9 mouse cellular contexts compared by ENCODE assay signal in the genomic region with DNA sequence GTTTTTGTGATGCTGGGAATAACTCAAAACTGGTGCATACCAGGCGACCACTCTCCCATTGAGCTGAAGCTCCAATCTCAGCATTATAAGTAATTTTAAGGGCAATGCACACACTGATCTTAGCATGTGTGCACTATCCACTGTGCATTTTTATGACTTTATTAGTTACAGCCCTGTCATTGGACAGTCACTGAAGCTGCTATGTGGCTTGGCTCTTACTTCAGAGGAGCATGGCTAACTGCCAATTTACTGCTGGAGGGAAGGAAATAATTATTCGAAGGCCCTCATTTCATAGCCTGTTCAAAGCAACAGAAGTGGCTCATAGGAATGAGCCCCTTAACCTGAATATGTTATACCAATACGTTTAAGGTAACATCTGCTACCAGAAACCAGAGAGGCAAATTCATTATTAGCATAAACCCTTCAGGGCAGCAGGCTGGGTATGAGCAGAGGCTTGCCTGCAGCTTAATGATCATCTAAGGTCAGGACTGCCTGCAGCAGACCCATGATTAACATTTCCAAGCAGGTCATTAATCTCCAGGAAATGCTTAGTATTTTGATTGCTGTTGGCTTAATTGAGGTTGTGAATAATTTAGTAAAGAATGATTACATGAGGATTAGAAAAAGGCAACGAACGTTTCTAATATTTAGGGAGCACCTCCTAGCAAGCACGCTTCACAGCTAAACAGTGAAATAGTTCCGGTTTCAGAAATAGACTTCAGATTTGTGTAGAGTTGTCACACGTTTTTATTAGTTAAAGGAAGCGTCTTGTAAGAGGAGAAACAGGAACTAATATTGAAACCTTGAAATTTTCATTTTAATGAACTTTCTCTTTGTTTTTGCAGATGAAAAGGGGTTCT. TPM values are rescaled to one million over a fixed set of nuclear protein-coding genes. Genes with fewer than 3 reads are reported as not detected.
A peak's percentile ranks its signal among the peaks of the same experiment; 100 is the strongest.
DNase-seq lines count a peak whose midpoint lies in the region; ATAC-seq lines count a peak whose summit lies in the region.
"Had no signal": no experiment of that assay in that cellular context is flagged by ENCODE, and none has a peak within 500 bp of the region (broad histone marks: within the 10 kb centered on the region; RNA-seq: fewer than 3 reads in every experiment).

No protein-coding gene starts in this region.

- no peaks in the 10 kb centered on the region for H3K4me1 ChIP-seq in hindbrain, embryonic 15.5 days (replicated peaks)

- H3K36me3 ChIP-seq in hindbrain, embryonic 15.5 days: 0 out of 2 replicates have a peak, but pooled peaks cover 4% of the 10 kb centered on the region

- no peak overlapping the region for H3K4me3 ChIP-seq in hindbrain, embryonic 15.5 days

- H3K4me2 ChIP-seq in hindbrain, embryonic 15.5 days: no peak overlapping the region

- 24% methylated on average over 9 of the region's 9 CpGs for whole genome bisulfite sequencing in hindbrain, embryonic 15.5 days

- H3K9ac ChIP-seq in hindbrain, embryonic 15.5 days: no peak overlapping the region

- H3K27ac ChIP-seq in hindbrain, embryonic 15.5 days (replicated peaks): peak overlapping the region; percentile 31; the same call in 1 of the 2 replicates

- peak; percentile 8 for DNase-seq in gastrocnemius, adult 18-20 months (ENCODE audit: low spot score)
- DNase-seq in gastrocnemius, postnatal 4 days (ENCODE audit: low spot score in 2 of 2): no peak
- DNase-seq in adipocyte (ENCODE audit: low spot score): peak; percentile 56
- peak; percentile 7 for DNase-seq in lung, postnatal 25 days (ENCODE audit: low spot score)
- no peak for DNase-seq in thymus, postnatal 4 days
- DNase-seq in frontal cortex, postnatal 14 days (ENCODE audit: low spot score in 2 of 2): no peak
- DNase-seq in T-cell, adult 2 months (ENCODE audit: low spot score): no peak

- ATAC-seq in hindbrain, embryonic 15.5 days (ENCODE audit: low FRiP score, low read depth): peak; percentile 93

- H3K27me3 ChIP-seq in hindbrain, embryonic 15.5 days: no peaks in the 10 kb centered on the region

- no peaks in the 10 kb centered on the region for H3K9me3 ChIP-seq in hindbrain, embryonic 15.5 days

RNA-seq across cellular contexts. Expression of gene Spata9, which starts 25.4 kb away (rescaled TPM):
- not detected for total RNA-seq in gastrocnemius, adult 18-20 months (2021)
- under 1 TPM in 1 of 2 experiments, not detected in 1; 0.56 TPM for total RNA-seq in gastrocnemius, postnatal 4 days (2021)
- polyA plus RNA-seq in hindbrain, embryonic 15.5 days (2015; fragmentation: Nextera tagmentation; extraction: Ambion mirVana): 2.2 and 2.6 TPM in 2 replicates
- total RNA-seq: ES-E14 had no signal

RNA-seq across cellular contexts. Expression of gene Rfesd, which starts 26.1 kb away (rescaled TPM):
- total RNA-seq in gastrocnemius, adult 18-20 months (2021): 10 to 100 TPM; 22.3 to 22.7 TPM
- total RNA-seq in gastrocnemius, postnatal 4 days (2021): 10 to 100 TPM; 10.1 to 13.3 TPM
- polyA plus RNA-seq in hindbrain, embryonic 15.5 days (2015; fragmentation: Nextera tagmentation; extraction: Ambion mirVana): 17.2 and 18.5 TPM in 2 replicates

RNA-seq across cellular contexts. Expression of gene Rhobtb3, which starts 48.7 kb away (rescaled TPM):
- 10 to 100 TPM; 15.4 to 19.0 TPM for total RNA-seq in gastrocnemius, adult 18-20 months (2021)
- 10 to 100 TPM; 40.1 to 43.0 TPM for total RNA-seq in gastrocnemius, postnatal 4 days (2021)
- polyA plus RNA-seq in hindbrain, embryonic 15.5 days (2015; fragmentation: Nextera tagmentation; extraction: Ambion mirVana): 21.0 and 22.0 TPM in 2 replicates

Comparison
In these comparisons a context has a peak if more than half of its experiments do, and no peak if none do; other contexts are left out.
1. DNase-seq: peak in gastrocnemius, adult 18-20 months (single experiment), adipocyte (single experiment) and lung, postnatal 25 days (single experiment); none in gastrocnemius, postnatal 4 days (0 of 2), thymus, postnatal 4 days (single experiment), frontal cortex, postnatal 14 days (0 of 2) and T-cell, adult 2 months (single experiment).